Mouse (Mus musculus) left cerebral cortex, postnatal 25 days (tissue): Measurements from ENCODE around the gene Apbb2. TPM values are rescaled to one million over a fixed set of nuclear protein-coding genes. Genes with fewer than 3 reads are reported as not detected.

Source experiments
- DNase-seq, 2 experiments: peaks; one replicate each; pipeline ENCODE4 v3.0.0; 2022; ENCODE audit warnings: low spot score in 2 of 2, mixed read lengths in 1 of 2
- intact Hi-C: fragments of 180-260 bp; cut with DNase I; formaldehyde crosslinking; loops from one replicate; pipeline ENCODE4 v1.15.1; 2025
- total RNA-seq, 2 experiments: library from RNA; stranded (reverse); gene quantifications; 2 replicates each; pipeline ENCODE4 v1.2.3; 2021

The Apbb2 gene
- total RNA-seq, 2 experiments from 2014 or later: 60.5 to 66.8 TPM

DNA sequence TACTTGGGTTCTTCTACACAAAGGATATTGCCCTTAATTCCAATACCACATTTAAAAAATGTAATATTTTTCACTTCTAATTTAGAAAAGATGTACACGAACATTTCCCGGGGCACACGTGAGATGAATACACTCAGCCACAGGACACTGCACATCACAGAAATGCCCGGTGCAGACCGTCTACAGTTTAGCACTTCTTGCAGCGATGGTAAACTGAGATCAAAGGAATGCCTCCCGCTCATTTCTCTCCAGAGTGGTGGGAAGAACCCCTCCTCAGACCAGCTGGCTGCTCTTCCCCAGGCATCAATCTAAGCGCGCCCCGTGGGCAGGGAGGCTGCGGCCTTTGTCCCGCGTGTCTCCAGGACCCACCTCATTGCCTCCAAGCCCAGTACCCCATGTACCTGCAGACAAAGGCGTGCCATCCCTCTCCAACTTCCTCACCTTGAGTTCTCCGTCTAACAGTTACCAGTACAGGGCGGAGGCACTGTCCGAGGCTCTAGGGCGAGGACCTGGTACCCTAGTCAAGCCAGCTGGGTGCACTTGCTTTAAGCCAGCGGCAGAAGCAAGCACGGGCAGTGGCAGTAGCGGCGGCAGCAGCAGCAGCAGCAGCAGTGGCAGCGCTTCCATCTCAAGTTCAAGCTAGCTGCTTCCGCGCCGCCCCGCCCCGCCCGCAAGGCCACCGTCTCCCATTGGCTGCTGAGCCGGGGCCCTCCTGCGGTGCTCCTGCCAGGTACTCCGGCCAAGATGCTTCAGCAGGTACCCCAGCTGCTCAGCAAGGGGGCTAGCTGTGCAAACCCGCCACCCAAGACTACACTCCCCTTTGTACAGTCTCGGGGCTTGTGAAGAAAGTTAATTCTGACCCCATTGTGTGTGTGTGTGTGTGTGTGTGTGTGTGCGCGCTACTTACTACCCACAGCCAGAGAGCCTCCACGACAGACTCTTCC is 281.3 kb downstream of the Apbb2 start:
- intact Hi-C loops: no loop called here
- no peak for DNase-seq

DNA sequence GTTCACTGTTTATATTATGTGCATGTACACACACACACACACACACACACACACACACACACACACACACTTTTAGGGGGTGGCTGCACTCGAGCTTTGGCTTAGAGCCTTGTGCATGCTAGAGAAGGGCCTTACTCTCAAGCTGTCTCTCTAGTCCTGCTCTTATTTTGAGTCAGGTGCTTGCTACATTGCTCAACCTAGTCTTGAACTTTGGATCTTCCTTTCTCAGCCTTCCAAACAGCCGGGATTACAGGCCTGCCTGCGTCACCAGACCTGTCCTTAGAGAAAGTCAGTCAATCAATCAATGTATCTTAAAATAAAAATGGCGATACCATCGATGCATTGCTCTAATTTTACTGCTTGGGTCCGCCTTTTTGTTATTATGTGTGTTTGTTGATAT is 287.8 kb downstream of the Apbb2 start:
- no peak for DNase-seq
- intact Hi-C loops: no loop called here

DNA sequence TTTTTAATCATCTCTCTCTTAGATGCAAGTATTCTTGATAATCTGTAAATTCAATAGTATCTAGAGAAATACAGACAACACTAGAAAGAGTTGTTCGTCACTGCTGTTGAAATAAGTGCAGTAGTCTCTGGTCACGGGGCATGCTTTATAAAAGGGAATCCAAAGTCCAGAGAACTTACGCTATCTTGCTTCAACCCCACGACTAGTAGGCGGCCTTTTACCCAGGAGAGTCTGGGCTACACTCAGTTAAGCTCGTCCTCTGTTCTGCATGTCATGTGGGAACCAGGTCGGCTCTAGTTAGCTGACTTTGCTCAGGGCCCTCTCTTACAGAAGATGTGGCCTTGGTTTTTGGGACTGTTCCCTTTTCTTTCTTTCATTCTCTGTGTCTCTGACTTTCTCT is 289.8 kb downstream of the Apbb2 start:
- intact Hi-C loops: loop anchor here (10.0 kb wide), 1 partner anchor 154 kb away; the partner anchor contains the start of gene Rbm47
- no peak for DNase-seq

DNA sequence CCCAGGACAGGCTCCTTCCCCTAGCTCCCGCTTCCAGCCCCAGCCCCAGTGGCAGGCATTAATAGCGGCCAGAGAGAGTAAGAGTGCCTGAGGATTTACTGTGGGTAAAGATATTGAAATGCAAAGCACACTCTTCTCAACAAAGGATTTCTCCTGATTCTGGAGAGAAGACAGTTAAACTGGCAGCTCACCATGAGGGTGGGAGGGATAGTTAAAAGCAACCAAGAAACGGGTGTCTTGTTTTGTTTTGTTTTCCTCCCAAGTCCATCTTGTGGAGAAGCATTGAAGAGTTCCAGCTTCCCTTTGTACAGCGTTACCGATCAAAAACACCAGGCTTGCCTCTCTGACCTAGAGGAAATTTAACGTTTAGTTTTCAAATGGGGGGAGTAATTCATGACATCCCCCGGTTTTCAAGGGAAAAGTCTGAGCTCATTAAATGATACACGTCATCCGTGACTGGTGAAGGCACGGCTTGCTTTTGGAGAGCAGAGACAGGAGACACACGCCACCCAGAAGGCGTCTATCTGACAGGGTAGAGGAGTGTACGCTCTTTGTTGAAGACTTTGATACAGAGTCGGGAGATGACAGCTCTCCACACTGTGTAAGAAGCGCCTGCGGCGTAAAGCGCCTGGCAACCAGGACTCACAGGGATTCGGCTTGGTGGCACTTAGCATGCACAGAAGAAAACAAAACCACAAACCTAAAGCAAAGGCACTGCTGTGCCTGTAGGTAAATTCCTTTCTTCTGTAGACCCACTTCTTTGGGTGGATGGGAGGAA is 290.4 kb downstream of the Apbb2 start:
- DNase-seq: no peak
- intact Hi-C loops: loop anchor here (10.0 kb wide), 1 partner anchor 153 kb away; the partner anchor contains the start of gene Rbm47

DNA sequence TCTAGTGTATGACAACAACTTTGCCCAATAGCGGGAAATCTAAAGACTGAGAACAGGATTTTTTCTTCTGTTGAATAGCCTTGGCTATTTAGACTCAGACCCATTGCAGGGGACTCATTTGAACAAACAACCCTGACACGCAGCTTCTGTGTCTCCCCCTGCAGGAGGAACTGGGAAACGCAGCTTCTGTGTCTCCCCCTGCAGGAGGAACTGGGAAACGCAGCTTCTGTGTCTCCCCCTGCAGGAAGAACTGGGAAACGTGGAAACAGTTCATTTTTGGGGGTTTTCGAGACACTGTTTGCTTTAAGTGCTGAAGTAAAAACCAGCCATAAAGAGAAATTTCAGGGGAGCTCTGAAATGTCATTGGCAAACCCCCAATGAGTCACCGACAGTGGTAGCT is 292.2 kb downstream of the Apbb2 start:
- intact Hi-C loops: loop anchor here (10.0 kb wide), 1 partner anchor 152 kb away; the partner anchor contains the start of gene Rbm47
- DNase-seq: no peak

DNA sequence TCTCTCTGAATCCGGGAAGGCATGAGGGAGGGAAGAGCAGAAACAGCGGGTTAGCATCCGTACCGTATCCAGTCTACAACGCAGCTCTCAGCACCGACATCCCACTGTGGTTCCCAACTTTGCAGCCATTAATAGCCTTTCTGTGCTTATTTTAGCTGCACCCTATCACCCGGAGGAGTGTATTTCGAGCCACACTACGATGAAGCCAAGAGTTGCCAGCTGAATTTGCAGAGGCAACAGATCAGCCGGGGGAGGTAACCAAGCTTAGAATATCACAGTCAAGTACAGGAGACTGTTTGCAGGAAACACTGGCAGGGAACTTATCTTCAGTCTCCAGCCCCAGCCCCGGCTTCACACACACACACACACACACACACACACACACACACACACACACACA is 295.0 kb downstream of the Apbb2 start:
- peak; percentile 62 to 96 for DNase-seq
- intact Hi-C loops: loop anchor here (2.0 to 10.0 kb wide), 2 partner anchors 21 to 149 kb away; partner anchors contain the start of gene Rbm47

DNA sequence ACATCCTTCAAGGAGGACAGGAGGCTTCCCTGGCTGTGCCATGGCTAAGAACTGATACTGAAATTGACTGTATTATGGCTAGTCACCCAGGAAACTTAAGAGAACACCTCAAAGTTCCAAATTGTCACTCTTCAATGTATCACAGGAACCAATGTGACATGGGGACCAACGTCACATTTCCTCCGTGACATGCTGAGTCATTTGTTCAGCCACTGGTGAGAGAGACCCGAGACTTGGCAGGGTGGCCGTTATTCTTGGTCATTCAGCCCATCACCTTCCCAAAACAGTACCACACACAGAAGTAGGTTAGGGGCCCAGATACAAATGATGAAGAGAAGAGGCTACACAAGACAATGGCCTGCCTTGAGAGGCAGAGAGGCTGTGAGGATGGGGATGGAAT is 295.5 kb downstream of the Apbb2 start:
- DNase-seq: no peak
- intact Hi-C loops: loop anchor here (2.0 to 10.0 kb wide), 2 partner anchors 20 to 148 kb away; partner anchors contain the start of gene Rbm47

DNA sequence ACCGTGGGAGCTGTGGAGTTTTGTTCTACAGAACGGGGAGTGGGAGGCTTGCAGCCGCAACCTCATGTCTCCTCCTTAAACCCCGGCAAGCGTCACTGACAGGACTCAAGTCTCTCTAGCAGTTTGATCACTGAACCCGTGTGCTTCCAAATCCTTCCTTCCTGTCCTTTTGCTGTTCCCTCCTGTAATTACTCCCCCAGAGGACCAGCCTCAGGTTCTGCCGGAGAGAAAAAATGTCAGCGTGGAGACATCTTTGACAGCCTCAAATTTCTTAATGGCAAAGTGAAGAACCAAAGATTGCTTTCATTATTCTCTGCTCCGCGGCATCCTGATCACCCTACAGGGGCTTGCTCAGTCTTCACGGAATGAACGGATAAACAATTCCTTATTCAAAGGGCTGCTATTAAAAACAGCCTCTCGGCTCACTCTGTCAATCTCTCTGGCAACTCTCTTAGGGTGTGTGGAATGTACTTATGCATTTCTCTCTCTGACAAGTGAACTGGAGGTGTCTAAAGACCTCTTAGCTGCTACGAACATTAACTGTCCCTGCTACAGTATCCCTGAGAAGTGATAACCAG is 298.7 kb downstream of the Apbb2 start:
- DNase-seq: no peak
- intact Hi-C loops: loop anchor here (10.0 kb wide), 1 partner anchor 145 kb away; the partner anchor contains the start of gene Rbm47

DNA sequence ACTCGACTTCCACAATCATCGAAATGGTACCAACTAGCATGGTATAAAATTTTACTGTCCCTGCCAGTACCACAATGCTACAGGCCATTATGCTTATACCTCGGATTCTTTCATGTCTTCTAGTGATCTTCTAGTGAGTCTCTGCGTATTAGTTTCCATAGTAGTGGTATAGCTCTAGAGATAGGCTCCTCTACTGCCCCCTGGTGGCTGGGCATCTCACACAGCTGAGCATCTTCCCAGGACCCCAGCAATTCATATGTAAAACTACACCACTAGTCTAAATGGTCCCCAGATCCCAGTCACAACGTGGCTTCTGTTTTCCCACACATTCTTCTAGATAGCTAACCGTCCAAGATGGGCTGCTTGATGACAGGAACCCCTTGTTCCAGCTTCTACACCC is 299.2 kb downstream of the Apbb2 start:
- peak; percentile 55 to 72 for DNase-seq
- intact Hi-C loops: no loop called here

DNA sequence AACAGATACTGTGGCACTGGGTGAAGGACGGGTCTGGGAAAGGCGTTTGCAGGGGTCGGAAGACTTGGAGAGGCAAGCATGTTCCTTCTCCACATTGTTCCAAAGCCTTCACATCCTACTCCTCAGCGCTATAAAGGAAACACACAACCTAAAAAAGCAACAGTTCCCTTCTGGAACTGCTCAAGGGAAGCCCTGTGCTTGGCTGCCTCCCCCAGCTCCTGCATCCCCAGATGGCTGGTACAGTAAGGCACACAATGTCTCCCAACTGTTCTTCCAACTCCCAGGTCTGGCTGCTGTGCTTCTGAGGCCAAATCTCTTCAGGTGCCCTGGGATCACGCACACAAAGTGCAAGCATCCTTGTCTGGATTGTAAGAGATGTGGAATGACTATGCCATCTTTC is 302.8 kb downstream of the Apbb2 start:
- intact Hi-C loops: loop anchor here (2.0 kb wide), 1 partner anchor 53 kb away; no protein-coding TSS in a partner anchor
- DNase-seq: peak; percentile 51 to 84

DNA sequence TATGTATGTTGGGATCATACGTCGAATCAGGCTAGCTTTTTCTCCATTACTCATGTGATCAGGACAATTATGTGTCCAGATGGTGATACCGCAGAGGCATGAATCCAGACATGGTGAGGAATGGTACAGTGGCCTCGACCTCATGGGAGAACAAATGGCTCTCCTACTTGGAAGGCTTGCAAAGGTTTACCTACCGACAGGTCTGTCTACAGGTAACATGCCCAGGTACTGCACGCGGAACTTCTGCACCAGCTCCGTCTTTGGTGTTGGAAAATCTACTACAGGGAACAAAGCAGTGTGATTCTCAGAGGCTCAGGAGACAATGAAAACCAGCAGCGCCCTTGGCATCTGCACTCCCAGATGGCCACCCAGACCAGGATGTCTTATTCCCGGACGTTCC is 307.8 kb downstream of the Apbb2 start:
- no peak for DNase-seq
- intact Hi-C loops: no loop called here

DNA sequence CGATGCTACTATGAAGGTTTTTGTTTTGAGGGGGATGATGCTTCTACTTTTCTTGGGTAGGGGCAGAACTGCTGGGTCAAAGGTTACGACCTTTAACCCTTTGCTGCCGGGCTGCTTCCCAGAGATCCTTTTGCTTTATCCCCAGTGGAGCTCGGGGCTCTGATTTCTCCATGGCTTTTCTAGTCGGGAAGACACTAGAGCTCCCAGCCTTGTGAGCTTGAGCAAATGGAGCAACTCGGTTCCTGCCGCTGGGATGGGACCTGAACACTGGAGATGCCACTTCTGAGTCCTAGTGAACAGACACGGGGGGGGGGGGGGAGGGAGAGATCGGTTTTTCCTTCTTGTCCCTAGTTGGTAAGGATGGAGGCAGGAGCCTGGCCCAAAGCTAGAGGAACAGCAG is 308.3 kb downstream of the Apbb2 start:
- DNase-seq: no peak
- intact Hi-C loops: no loop called here

DNA sequence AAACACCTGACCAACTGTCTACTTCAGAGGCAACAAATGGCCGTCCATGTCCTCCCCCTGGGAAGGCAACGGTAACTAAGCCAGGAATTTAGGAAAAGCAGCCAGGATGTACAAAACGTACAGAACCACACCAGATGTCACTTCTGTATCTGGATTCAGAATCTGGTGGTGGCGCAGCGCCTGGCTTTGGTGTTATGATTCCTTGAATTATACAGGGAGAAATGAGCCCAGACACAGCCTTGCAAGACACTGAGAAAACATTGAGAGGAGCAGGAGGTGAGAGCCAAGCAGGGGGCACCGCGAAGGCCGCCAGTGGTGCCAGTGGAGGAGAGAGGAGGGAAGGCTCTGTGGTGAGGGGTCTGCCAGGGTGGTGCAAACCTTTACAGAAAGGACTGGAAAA is 313.1 kb downstream of the Apbb2 start:
- intact Hi-C loops: no loop called here
- peak; percentile 49 to 82 for DNase-seq

DNA sequence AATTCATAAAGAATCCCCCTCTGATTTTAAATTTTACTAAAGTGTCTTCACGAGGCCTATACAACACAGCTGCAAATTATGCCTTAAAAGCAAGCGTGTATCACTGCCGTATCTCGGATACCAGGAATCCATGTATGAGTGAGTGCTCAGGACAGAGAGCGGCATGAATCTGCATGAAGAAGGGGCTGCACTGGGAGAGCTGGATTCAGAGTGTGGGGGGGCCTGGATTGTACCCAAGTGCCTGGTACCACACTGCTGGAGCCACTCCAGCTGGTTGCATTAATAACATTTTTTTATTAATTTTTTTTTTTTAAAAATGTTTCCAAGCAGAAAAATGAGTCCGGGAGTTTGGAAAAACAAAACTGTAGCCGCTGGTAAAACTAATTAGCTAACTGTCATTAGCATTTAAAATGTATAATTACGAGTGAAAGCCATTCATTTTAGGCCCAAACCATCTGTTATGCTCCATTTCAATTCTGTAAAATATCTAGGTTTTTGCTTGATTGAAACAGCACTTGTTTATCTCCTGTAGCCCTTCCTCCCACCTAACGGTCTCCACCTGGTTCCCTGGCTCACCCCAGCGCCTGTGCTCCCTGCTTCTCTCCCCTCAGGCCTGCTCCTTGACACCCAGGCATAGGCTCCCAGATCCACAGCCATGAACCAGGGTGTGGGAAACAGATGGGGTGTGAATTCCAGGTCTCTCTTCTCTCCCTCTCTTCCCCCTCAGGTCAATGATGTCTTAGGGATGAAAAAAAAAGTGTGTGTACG is 314.1 kb downstream of the Apbb2 start:
- intact Hi-C loops: no loop called here

DNA sequence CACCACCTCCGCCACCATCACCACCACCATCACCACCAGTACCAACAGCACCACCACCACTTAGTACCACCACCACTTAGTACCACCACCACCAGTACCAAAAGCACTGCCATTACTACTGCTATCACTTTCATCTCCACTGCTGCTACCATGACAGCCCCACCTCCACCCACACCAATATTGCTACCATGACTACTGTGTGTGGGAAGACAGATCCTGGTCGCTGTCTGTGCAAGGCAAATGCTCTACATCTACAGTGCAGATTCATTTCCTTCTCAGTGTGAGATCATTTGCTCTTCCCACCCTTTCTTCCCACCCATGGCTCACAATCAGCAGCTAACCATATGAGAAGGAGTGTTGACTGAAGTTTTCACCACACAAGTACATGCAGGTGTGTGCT is 315.7 kb downstream of the Apbb2 start:
- DNase-seq: peak; percentile 48 to 89
- intact Hi-C loops: loop anchor here (2.0 kb wide), 1 partner anchor 20 kb away; no protein-coding TSS in a partner anchor

More for the DNA sequence above, 314.1 kb downstream of the Apbb2 start:
- DNase-seq: no peak

DNA sequence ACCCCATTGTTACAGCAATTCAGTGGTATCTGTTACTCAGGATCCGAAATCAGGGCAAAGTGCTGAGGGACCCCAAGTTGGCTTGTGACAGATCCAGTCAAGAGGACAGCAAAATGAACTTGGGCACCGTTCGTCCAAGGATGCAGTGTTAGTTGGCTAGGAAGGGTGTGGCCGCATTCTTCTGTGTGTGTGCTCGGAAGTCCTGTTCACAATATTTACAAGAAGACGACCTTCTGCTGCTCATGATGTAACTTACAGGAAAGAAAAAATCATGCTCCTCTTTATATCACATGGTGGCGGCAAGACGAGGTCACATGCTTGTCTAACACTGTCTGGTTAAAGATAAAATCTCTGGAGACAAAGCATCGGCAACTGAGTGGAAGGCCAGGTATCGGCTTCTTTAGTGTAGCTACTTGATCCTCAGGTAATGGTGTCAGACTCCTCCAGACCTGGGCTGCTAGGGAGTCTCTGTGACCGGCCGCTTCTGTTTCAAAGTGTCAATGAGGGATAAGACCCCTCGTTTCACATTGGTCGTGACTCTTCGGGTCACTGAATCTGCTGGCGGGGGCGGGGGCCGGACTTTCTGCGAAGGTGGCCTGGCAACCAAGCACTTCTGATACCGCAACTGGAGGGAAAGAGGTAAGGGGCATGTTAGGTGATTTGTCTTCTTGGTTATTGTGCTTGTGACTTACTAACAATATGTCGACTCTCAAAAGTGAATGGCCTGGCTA is 316.3 kb downstream of the Apbb2 start:
- DNase-seq: no peak
- intact Hi-C loops: loop anchor here (2.0 kb wide), 1 partner anchor 21 kb away; no protein-coding TSS in a partner anchor

DNA sequence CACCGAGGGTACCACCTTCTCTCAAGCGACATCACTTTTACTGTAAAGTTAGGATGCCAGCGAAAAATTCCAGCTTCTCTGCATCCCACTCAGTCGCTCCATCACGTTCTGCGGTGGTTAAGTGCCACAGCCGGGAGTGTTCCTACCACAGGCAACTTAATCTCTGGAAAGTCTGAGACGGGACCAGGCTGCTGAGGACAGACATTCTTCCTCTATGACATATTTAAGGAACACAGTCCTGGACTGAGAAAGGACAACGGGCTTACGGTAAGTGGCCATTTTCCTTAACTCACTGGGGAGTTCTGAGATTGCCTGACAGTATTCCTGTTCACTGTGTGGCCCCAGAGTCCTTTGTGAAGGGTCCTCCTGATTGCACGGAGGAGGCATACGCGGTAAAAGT is 318.0 kb downstream of the Apbb2 start:
- intact Hi-C loops: no loop called here
- DNase-seq: peak in 1 of 2 experiments; percentile 26

DNA sequence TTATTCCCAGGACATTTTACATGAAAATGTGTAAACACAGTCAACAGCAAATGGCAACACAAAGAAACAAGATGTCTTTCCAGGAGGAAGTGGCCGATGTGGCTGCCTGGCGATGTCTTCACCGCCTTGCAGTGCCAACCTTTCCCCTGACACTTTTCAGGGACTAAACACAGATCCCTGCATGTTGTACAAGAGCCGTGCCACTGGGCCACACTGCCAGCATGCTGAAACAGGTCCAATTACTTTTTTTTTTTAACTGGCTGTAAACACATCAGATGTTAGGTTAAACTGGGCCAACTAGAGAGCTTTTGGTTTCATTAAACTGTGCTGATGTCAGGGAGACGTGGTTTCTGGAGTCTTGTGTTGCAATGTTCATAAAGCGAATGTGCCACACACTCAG is 319.7 kb downstream of the Apbb2 start:
- intact Hi-C loops: no loop called here
- no peak for DNase-seq
